ENCODE assay signal across 15 mouse cellular contexts in the genomic region with DNA sequence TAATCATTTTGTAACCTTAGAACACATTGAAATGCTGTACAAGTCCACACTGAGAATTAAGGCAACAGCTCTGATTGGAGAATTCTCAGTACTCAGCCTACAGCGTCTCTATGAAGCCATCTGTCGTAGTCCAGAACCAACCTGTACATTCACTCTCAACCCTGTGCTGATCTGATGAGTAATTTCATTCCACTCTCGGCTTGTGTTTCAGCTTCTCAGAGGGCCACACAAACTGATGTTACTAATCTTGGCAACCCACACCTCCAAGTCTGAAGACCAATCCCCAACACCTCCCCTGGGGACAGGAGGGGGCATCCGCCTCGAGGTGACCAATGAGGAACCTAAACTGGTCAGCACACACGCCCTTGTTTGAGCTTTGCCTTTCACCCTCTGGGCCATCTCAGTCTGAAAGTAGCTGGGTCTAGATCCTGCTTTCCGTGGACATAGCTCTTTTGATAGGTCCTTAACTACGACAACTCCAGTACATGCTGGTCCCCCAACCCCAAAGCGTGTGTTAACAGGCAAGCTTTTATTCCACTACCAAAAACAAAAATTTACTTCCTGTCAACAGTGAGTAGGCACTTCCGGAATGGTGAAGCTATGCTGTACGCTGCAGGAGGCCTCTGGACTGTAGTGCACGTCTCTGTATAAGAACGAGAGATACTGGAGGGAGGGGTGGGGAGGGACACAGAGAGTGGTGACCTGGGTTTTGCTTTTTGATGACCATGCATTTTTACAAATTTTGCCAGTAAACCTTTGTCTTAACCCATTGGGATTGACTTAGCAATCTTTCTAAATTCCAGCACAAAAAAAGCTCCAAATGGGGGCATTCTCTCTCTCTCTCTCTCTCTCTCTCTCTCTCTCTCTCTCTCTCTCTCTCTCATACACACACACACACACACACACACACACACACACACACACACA. TPM values are rescaled to one million over a fixed set of nuclear protein-coding genes. Genes with fewer than 3 reads are reported as not detected.
DNase-seq lines count a peak whose midpoint lies in the region; ATAC-seq lines count a peak whose summit lies in the region.
"Had no signal": no experiment of that assay in that cellular context is flagged by ENCODE, and none has a peak within 500 bp of the region (broad histone marks: within the 10 kb centered on the region; RNA-seq: fewer than 3 reads in every experiment).

No protein-coding gene starts in this region.

- no peak for DNase-seq in liver, embryonic 11.5 days (ENCODE audit: low spot score)
- DNase-seq in liver (no peak), adipocyte (ENCODE audit: low spot score) (no peak)
- peak; percentile 48 for DNase-seq in thymus, postnatal 25 days
- DNase-seq in hindbrain, embryonic 11.5 days (ENCODE audit: low spot score): no peak
- no peak for DNase-seq in layer of hippocampus, adult 9-11 months
- DNase-seq: adrenal gland, adult 2 months; B cell, adult 2 months; cerebellum, adult 9-11 months; lung, postnatal 4 days had no signal

- H3K4me2 ChIP-seq in liver, embryonic 11.5 days: no peak overlapping the region
- no peak overlapping the region for H3K4me2 ChIP-seq in hindbrain, embryonic 11.5 days (replicated peaks; ENCODE audit: low read depth, low read length)
- H3K4me2 ChIP-seq: heart, embryonic 11.5 days; hindbrain, embryonic 14.5 days had no signal

- H3K4me1 ChIP-seq in liver, embryonic 11.5 days (replicated peaks; ENCODE audit: control insufficient read depth, insufficient read depth, low read length): no peaks in the 10 kb centered on the region
- peaks cover 13% of the 10 kb centered on the region for H3K4me1 ChIP-seq in megakaryocyte, embryonic 14.5 days
- no peaks in the 10 kb centered on the region for H3K4me1 ChIP-seq in hindbrain, embryonic 11.5 days (replicated peaks; ENCODE audit: control insufficient read depth, insufficient read depth, low read length)

- no peaks in the 10 kb centered on the region for H3K36me3 ChIP-seq in liver, embryonic 11.5 days (ENCODE audit: control insufficient read depth, insufficient read depth, low read length)
- no peaks in the 10 kb centered on the region for H3K36me3 ChIP-seq in megakaryocyte, embryonic 14.5 days (replicated peaks; ENCODE audit: low read length)
- H3K36me3 ChIP-seq in hindbrain, embryonic 11.5 days (ENCODE audit: control insufficient read depth, insufficient read depth, low read length): no peaks in the 10 kb centered on the region

- no peak overlapping the region for H3K27ac ChIP-seq in liver, embryonic 11.5 days (ENCODE audit: low read depth, low read length)
- H3K27ac ChIP-seq in hindbrain, embryonic 11.5 days (ENCODE audit: low read depth, low read length): no peak overlapping the region
- H3K27ac ChIP-seq: hindbrain, embryonic 14.5 days; left cerebral cortex, adult 2 months had no signal

- WGBS in liver, embryonic 11.5 days: 66% methylated on average over 13 of the region's 13 CpGs
- WGBS in hindbrain, embryonic 11.5 days: 92% methylated on average over 13 of the region's 13 CpGs

- H3K9ac ChIP-seq in liver, embryonic 11.5 days (ENCODE audit: low read depth, low read length): no peak overlapping the region
- H3K9ac ChIP-seq in hindbrain, embryonic 11.5 days (ENCODE audit: low read depth, low read length): no peak overlapping the region
- H3K9ac ChIP-seq: hindbrain, embryonic 14.5 days had no signal

- H3K4me3 ChIP-seq in liver, embryonic 11.5 days (ENCODE audit: low read depth, low read length): no peak overlapping the region
- peak overlapping the region; percentile 53 for H3K4me3 ChIP-seq in megakaryocyte, embryonic 14.5 days (replicated peaks)
- no peak overlapping the region for H3K4me3 ChIP-seq in hindbrain, embryonic 11.5 days (ENCODE audit: low read depth, low read length)
- H3K4me3 ChIP-seq: left cerebral cortex, adult 2 months had no signal

- H3K27me3 ChIP-seq in liver, embryonic 11.5 days (replicated peaks; ENCODE audit: control insufficient read depth, insufficient read depth, low read length): no peaks in the 10 kb centered on the region
- H3K27me3 ChIP-seq in megakaryocyte, embryonic 14.5 days (replicated peaks): peaks cover 3% of the 10 kb centered on the region
- no peaks in the 10 kb centered on the region for H3K27me3 ChIP-seq in hindbrain, embryonic 11.5 days (ENCODE audit: control insufficient read depth, insufficient read depth, low read length)

- H3K9me3 ChIP-seq in liver, embryonic 11.5 days (ENCODE audit: control insufficient read depth, low read length): no peaks in the 10 kb centered on the region
- H3K9me3 ChIP-seq in megakaryocyte, embryonic 14.5 days: no peaks in the 10 kb centered on the region
- H3K9me3 ChIP-seq in hindbrain, embryonic 11.5 days (ENCODE audit: control insufficient read depth, low read length): no peaks in the 10 kb centered on the region

- ATAC-seq in liver, embryonic 11.5 days (replicated peaks; ENCODE audit: low FRiP score): peak; percentile 67; the same call in 1 of the 2 replicates
- peak; percentile 58 to 80 for ATAC-seq in hematopoietic stem cell, adult 5-6 weeks (replicated peaks in 1 of 2; ENCODE audit: insufficient read depth in 1 of 2, low FRiP score in 2 of 2, low TSS enrichment in 1 of 2, low read depth in 1 of 2, poor library complexity in 2 of 2, severe bottlenecking in 2 of 2)
- ATAC-seq in hindbrain, embryonic 11.5 days (ENCODE audit: low FRiP score): no peak

RNA-seq across cellular contexts. Expression of a gene that starts 12.5 kb away (rescaled TPM):
- polyA plus RNA-seq in liver, embryonic 11.5 days (2014; fragmentation: Nextera tagmentation; extraction: Ambion mirVana): 27.4 and 29.0 TPM in 2 replicates
- 349 and 424 TPM in 2 replicates for total RNA-seq in hematopoietic stem cell, adult 5-6 weeks (2017)
- 14.8 and 19.2 TPM in 2 replicates for polyA plus RNA-seq in megakaryocyte, embryonic 14.5 days (2012; ENCODE audit: insufficient read depth, low replicate concordance)
- 27.4 and 27.8 TPM in 2 replicates for polyA plus RNA-seq in hindbrain, embryonic 11.5 days (2014; fragmentation: Nextera tagmentation; extraction: Ambion mirVana)

RNA-seq across cellular contexts. Expression of a gene that starts 25.0 kb away (rescaled TPM):
- not detected in 2 replicates for polyA plus RNA-seq in liver, embryonic 11.5 days (2014; fragmentation: Nextera tagmentation; extraction: Ambion mirVana)
- 0.74 and 1.3 TPM in 2 replicates for total RNA-seq in hematopoietic stem cell, adult 5-6 weeks (2017)
- polyA plus RNA-seq in megakaryocyte, embryonic 14.5 days (2012; ENCODE audit: insufficient read depth, low replicate concordance): 0.03 TPM in 1 of 2 replicates, not detected in the other
- polyA plus RNA-seq in hindbrain, embryonic 11.5 days (2014; fragmentation: Nextera tagmentation; extraction: Ambion mirVana): 0.46 and 0.80 TPM in 2 replicates
- total RNA-seq: adrenal gland, adult 2 months had no signal
